Mouse (Mus musculus): ENCODE results near the gene Susd3. TPM values are rescaled to one million over a fixed set of nuclear protein-coding genes. Genes with fewer than 3 reads are reported as not detected.

Susd3 gene
- total RNA-seq (2014; rRNA removed) (0.33 and 1.2 TPM in 2 replicates), polyA plus RNA-seq (2015; fragmentation: Nextera tagmentation; extraction: Ambion mirVana) (0.63 and 0.92 TPM in 2 replicates)

- TF ChIP-seq CTCF (IDR thresholded peaks at IDR 0.05) = no peak
- 0 out of 2 replicates have a peak, but pooled peaks have one; percentile 13 for ATAC-seq (ENCODE audit: low FRiP score)
Measured at GRCm38 (mm10) chr13:49248467-49248862, at the start of gene Susd3. TSS of gene Susd3 (minus strand) at chr13:49248706.

GRCm38 (mm10) chr13:49296270-49296669 is 47.8 kb upstream of the Susd3 start:
- ATAC-seq (ENCODE audit: low FRiP score) = no peak

More at GRCm38 (mm10) chr13:49248467-49248862, at the start of gene Susd3:
- DNase-seq (ENCODE audit: low spot score) = no peak
- Histone ChIP-seq H3K9ac (replicated peaks; ENCODE audit: low read length, poor library complexity, severe bottlenecking) (no peak within 1 kb of the TSS), H3K4me3 (ENCODE audit: low read depth, low read length) (peak within 1 kb of the TSS; percentile 31), H3K36me3 (ENCODE audit: insufficient read depth, low read length) (no peaks in the 10 kb centered on the region), H3K27ac (ENCODE audit: low read depth, low read length) (no peak within 1 kb of the TSS), H3K9me3 (ENCODE audit: low read length) (no peaks in the 10 kb centered on the region), H3K4me1 (ENCODE audit: insufficient read depth, low read length) (peaks cover 6% of the 10 kb centered on the region; the same call in 1 of the 2 replicates), H3K27me3 (ENCODE audit: insufficient read depth, low read length) (peaks cover 23% of the 10 kb centered on the region), H3K4me2 (ENCODE audit: low read depth, low read length, poor library complexity, severe bottlenecking) (peak within 1 kb of the TSS; percentile 59)
- whole genome bisulfite sequencing = 11% methylated on average over 7 of the region's 8 CpGs

GRCm38 (mm10) chr13:49294108-49294507 is 45.6 kb upstream of the Susd3 start:
- ATAC-seq (ENCODE audit: low FRiP score) (no peak), DNase-seq (ENCODE audit: low spot score) (no peak)
- no peak for TF ChIP-seq CTCF (IDR thresholded peaks at IDR 0.05)
- Histone ChIP-seq H3K4me2 (ENCODE audit: low read depth, low read length, poor library complexity, severe bottlenecking) (no peak overlapping the region), H3K9ac (replicated peaks; ENCODE audit: low read length, poor library complexity, severe bottlenecking) (no peak overlapping the region), H3K9me3 (ENCODE audit: low read length) (no peaks in the 10 kb centered on the region), H3K4me1 (ENCODE audit: insufficient read depth, low read length) (no peaks in the 10 kb centered on the region), H3K4me3 (ENCODE audit: low read depth, low read length) (no peak overlapping the region), H3K36me3 (ENCODE audit: insufficient read depth, low read length) (0 out of 2 replicates have a peak, but pooled peaks cover 4% of the 10 kb centered on the region), H3K27ac (ENCODE audit: low read depth, low read length) (no peak overlapping the region), H3K27me3 (ENCODE audit: insufficient read depth, low read length) (no peaks in the 10 kb centered on the region)
- 84% methylated on average over 9 of the region's 9 CpGs for WGBS

More at GRCm38 (mm10) chr13:49296270-49296669, 47.8 kb upstream of the Susd3 start:
- no peak overlapping the region for H3K27ac ChIP-seq (ENCODE audit: low read depth, low read length)
- H3K36me3 ChIP-seq (ENCODE audit: insufficient read depth, low read length) = 0 out of 2 replicates have a peak, but pooled peaks cover 4% of the 10 kb centered on the region
- DNase-seq (ENCODE audit: low spot score) = no peak
- TF ChIP-seq CTCF (IDR thresholded peaks at IDR 0.05) = no peak
- no peak overlapping the region for H3K4me2 ChIP-seq (ENCODE audit: low read depth, low read length, poor library complexity, severe bottlenecking)
- no peak overlapping the region for H3K4me3 ChIP-seq (ENCODE audit: low read depth, low read length)
- 90% methylated on average over 7 of the region's 7 CpGs for WGBS
- no peaks in the 10 kb centered on the region for H3K4me1 ChIP-seq (ENCODE audit: insufficient read depth, low read length)
- H3K9me3 ChIP-seq (ENCODE audit: low read length) = no peaks in the 10 kb centered on the region
- no peaks in the 10 kb centered on the region for H3K27me3 ChIP-seq (ENCODE audit: insufficient read depth, low read length)
- no peak overlapping the region for H3K9ac ChIP-seq (replicated peaks; ENCODE audit: low read length, poor library complexity, severe bottlenecking)

DNA sequence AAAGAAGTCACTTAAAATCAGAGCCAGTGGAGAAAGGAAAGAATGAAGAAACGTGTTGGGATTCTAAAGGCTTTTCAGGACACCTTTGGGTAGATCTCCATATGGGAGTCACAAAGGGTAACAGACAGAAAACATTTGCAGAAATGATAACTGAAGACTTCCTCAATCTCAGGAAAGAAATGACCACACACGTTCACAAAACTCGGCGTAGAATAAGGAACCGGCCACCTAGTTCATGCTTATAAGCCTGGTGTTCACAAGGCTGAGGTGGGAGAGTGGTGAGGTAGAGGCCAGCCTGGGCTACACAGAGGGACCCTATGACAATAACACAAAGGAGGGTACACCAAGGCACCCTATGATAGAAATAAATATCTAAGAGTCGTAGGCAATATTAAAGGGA is 43.4 kb upstream of the Susd3 start:
- Histone ChIP-seq H3K4me3 (ENCODE audit: low read depth, low read length) (no peak overlapping the region), H3K9me3 (ENCODE audit: low read length) (no peaks in the 10 kb centered on the region), H3K27ac (ENCODE audit: low read depth, low read length) (no peak overlapping the region), H3K9ac (replicated peaks; ENCODE audit: low read length, poor library complexity, severe bottlenecking) (no peak overlapping the region), H3K4me2 (ENCODE audit: low read depth, low read length, poor library complexity, severe bottlenecking) (no peak overlapping the region), H3K36me3 (ENCODE audit: insufficient read depth, low read length) (peaks cover 8% of the 10 kb centered on the region; the same call in 1 of the 2 replicates), H3K4me1 (ENCODE audit: insufficient read depth, low read length) (no peaks in the 10 kb centered on the region), H3K27me3 (ENCODE audit: insufficient read depth, low read length) (no peaks in the 10 kb centered on the region)
- DNase-seq (ENCODE audit: low spot score) (no peak), ATAC-seq (ENCODE audit: low FRiP score) (no peak)
- TF ChIP-seq CTCF (IDR thresholded peaks at IDR 0.05) = no peak
- 92% methylated on average over 6 of the region's 6 CpGs for WGBS

DNA sequence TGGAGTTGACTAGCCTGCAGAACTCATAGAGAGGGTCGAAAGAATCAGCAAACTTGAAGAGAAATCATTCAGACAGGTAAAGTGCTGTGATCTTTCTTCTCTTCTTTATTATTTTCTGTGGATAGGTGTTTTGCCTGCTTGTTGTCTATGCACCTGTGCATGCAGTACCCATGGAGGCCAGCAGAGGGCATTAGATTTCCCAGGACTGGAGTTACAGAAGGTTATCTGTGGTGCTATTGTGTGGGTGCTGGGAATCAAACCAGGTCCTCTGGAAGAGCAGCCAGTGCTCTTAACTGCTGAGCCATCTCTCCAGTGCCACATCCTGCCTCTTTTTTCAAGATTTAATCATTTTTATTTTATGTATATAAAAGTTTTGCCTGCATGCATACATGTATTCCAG is 42.9 kb upstream of the Susd3 start:
- TF ChIP-seq CTCF (IDR thresholded peaks at IDR 0.05) = peak; percentile 61
- no peak overlapping the region for H3K9ac ChIP-seq (replicated peaks; ENCODE audit: low read length, poor library complexity, severe bottlenecking)
- H3K36me3 ChIP-seq (ENCODE audit: insufficient read depth, low read length) = peaks cover 9% of the 10 kb centered on the region; the same call in 1 of the 2 replicates
- 41% methylated on average over 1 of the region's 1 CpGs for WGBS
- no peaks in the 10 kb centered on the region for H3K4me1 ChIP-seq (ENCODE audit: insufficient read depth, low read length)
- DNase-seq (ENCODE audit: low spot score) (no peak), ATAC-seq (ENCODE audit: low FRiP score) (no peak)
- H3K27me3 ChIP-seq (ENCODE audit: insufficient read depth, low read length) = no peaks in the 10 kb centered on the region
- no peaks in the 10 kb centered on the region for H3K9me3 ChIP-seq (ENCODE audit: low read length)
- H3K4me3 ChIP-seq (ENCODE audit: low read depth, low read length) = no peak overlapping the region
- no peak overlapping the region for H3K27ac ChIP-seq (ENCODE audit: low read depth, low read length)
- H3K4me2 ChIP-seq (ENCODE audit: low read depth, low read length, poor library complexity, severe bottlenecking) = no peak overlapping the region

- Histone ChIP-seq H3K27ac (ENCODE audit: low read depth, low read length) (no peak overlapping the region), H3K9ac (replicated peaks; ENCODE audit: low read length, poor library complexity, severe bottlenecking) (no peak overlapping the region), H3K9me3 (ENCODE audit: low read length) (no peaks in the 10 kb centered on the region), H3K36me3 (ENCODE audit: insufficient read depth, low read length) (peaks cover 13% of the 10 kb centered on the region), H3K4me1 (ENCODE audit: insufficient read depth, low read length) (no peaks in the 10 kb centered on the region), H3K4me3 (ENCODE audit: low read depth, low read length) (no peak overlapping the region), H3K4me2 (ENCODE audit: low read depth, low read length, poor library complexity, severe bottlenecking) (no peak overlapping the region), H3K27me3 (ENCODE audit: insufficient read depth, low read length) (no peaks in the 10 kb centered on the region)
- TF ChIP-seq CTCF (IDR thresholded peaks at IDR 0.05) = no peak
- 89% methylated on average over 6 of the region's 6 CpGs for WGBS
- DNase-seq (ENCODE audit: low spot score) (no peak), ATAC-seq (ENCODE audit: low FRiP score) (no peak)
Measured at GRCm38 (mm10) chr13:49287224-49287623, 38.7 kb upstream of the Susd3 start.
